Mouse (Mus musculus) CD4-positive helper T cell, adult 2 months (primary cell): ENCODE results near the gene Phactr1.
A peak's percentile ranks its signal among the peaks of the same experiment; 100 is the strongest.

Experiments used
- DNase-seq: peaks from one replicate; pipeline ENCODE4 v3.0.0-alpha.2; 2012; ENCODE audit warnings: low read depth, missing footprints, low spot score

Gene Phactr1

GRCm38 (mm10) chr13:43176676-43177075 lies 496.3 kb downstream of the Phactr1 start:
- DNase-seq: peak; percentile 58

- peak; percentile 86 for DNase-seq
Measured at GRCm38 (mm10) chr13:43177317-43177716, 496.9 kb downstream of the Phactr1 start.

GRCm38 (mm10) chr13:43181104-43181503 lies 500.7 kb downstream of the Phactr1 start:
- DNase-seq: no peak

- peak; percentile 76 for DNase-seq
Measured at GRCm38 (mm10) chr13:43182465-43183201, 502.2 kb downstream of the Phactr1 start.

GRCm38 (mm10) chr13:43183248-43184055 lies 503.0 kb downstream of the Phactr1 start:
- no peak for DNase-seq

GRCm38 (mm10) chr13:43187736-43188135 lies 507.3 kb downstream of the Phactr1 start:
- DNase-seq: no peak
